Mouse (Mus musculus) cerebellum, adult 11 months (tissue): Measurements from ENCODE around the gene Mfsd14a.

Experiments
- DNase-seq: peaks from one replicate; pipeline ENCODE4 v3.0.0; 2022

Gene Mfsd14a

DNA sequence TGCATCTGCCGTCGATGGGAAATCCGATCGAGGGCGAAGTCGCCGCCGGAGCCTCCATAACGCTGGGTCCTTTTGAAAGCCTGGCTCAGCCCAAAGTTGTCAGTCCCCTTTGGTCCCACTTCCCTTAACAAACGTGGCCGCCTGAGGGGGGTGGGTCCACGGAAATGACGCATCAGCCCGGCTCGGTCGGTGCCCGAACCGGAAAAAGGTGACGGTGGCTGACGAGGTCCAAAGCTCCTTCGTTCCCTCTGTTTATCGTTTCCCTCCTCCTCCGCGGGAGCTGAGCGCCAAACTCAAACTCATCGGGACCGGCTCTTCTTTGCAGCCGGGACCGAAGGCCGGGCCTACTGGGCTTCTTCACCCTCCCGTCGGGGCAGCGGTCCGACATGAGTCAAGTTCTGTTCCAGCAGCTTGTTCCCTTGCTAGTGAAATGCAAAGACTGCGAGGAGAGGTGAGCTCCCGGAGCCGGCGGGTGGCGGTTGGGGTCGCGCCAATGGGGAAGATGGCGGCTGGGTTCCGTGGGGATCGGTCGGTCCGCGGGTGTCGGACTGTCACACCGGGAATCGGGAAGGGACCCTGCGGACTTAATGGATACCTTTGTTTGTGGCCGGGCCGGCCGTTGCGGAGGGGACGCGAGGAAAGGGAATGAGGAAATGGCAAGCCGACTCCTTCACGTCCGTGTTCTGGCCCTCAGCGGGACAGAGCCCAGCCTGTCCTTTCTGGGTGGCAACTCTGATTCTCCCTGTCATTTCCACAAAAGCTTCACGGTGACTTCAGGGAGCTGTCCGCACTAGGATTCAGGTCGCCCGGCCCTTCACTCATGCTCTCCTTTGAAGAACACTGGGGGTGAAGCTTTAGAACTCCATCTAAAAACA, 67.5 kb downstream of the Mfsd14a start, which contains the start of gene Sass6:
TSS of gene Sass6 (plus strand) at position 255 of the 875 bp plus-strand sequence.
- peak; percentile 96 for DNase-seq

DNA sequence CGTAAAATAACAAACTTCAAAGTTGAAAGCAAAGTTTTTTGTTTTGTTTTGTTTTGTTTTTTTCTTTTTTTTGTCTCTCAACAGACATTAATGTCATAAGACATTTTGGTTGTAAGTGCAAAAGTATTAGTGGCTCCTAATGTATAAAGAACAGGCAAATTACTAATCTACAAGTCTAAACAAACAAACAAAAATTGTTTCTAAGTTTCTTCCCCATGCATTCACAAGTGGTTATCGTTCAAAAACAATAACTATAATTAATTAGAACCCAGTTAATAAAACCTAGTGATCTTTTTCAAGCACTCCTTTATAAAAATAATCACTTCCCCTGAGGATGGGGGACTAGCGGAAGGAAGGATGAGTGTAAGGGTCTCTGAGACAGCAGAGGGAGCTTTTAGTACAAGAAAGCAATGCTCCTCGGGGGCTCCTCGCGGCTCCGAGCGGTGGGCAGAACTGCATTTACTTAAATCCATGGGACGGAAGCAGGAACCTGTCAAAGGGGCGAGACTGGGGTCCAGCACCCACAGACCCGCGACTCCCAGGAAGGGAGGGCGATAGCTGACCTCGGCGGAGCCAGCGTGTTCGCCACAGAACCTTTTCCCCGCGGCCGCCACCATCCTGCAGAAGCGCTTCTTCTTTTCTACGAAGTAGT, 68.3 kb downstream of the Mfsd14a start:
- DNase-seq = no peak

DNA sequence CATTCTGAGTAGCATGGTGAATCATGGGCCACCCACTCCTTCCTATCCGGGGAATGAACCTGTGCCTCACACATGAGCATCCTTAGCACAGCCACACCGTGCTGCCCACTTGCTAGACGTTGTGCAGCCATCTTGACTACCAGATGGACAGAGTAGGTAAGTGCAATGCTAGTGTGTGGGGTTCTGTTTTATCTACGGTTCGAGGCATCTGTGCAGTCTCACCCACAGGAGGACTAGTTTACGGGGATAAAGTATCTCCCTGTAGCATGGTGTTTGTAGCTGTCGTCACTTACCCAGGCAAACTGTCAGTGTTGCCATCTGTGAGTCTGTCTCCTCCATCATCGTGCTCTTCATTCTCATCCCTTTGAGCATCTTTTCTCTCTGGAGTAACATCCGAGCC, 80.3 kb downstream of the Mfsd14a start:
- no peak for DNase-seq
